Mouse (Mus musculus) heart, embryonic 16.5 days (tissue): ENCODE measurements around the gene Rabif. TPM values are rescaled to one million over a fixed set of nuclear protein-coding genes. Genes with fewer than 3 reads are reported as not detected.

ENCODE experiments used
- ATAC-seq: fragments of 200-750 bp; cut with Nextera tagmentation; replicated peaks from 2 replicates; pipeline ENCODE4 v1.8.0; 2017; ENCODE audit warnings: moderate number of reproducible peaks; ENCODE audit not compliant: insufficient read depth, low FRiP score; ENCODE audit errors: extremely low read depth
- H3K27ac ChIP-seq: fragments of 300-500 bp; sonication (generic); 2 replicates; pipeline ENCODE4 v1.5.1; 2014; ENCODE audit warnings: mild to moderate bottlenecking, low read length, control low read depth, moderate library complexity
- H3K27me3 ChIP-seq: fragments of 300-500 bp; sonication (generic); 2 replicates; pipeline ENCODE4 v1.6.1; 2014; ENCODE audit warnings: low read length, mixed read lengths; ENCODE audit not compliant: control insufficient read depth, insufficient read depth
- H3K36me3 ChIP-seq: fragments of 300-500 bp; sonication (generic); 2 replicates; pipeline ENCODE4 v1.6.1; 2014; ENCODE audit not compliant: control insufficient read depth, insufficient read depth
- H3K4me1 ChIP-seq: fragments of 300-500 bp; sonication (generic); 2 replicates; pipeline ENCODE4 v1.6.1; 2014; ENCODE audit warnings: low read length, mixed read lengths; ENCODE audit not compliant: control insufficient read depth, insufficient read depth
- H3K4me2 ChIP-seq: fragments of 300-500 bp; sonication (generic); 2 replicates; pipeline ENCODE4 v1.6.1; 2014; ENCODE audit warnings: low read depth, mild to moderate bottlenecking, control low read depth, low read length
- H3K4me3 ChIP-seq: fragments of 300-500 bp; sonication (generic); 2 replicates; pipeline ENCODE4 v1.5.1; 2014; ENCODE audit warnings: mild to moderate bottlenecking, control low read depth, low read length
- H3K9ac ChIP-seq: fragments of 300-500 bp; sonication (generic); 2 replicates; pipeline ENCODE4 v1.6.1; 2014; ENCODE audit warnings: low read length, control low read depth
- H3K9me3 ChIP-seq: fragments of 300-500 bp; sonication (generic); replicated peaks from 2 replicates; pipeline ENCODE4 v1.6.1; 2016; ENCODE audit warnings: low read length; ENCODE audit not compliant: control insufficient read depth
- WGBS: fragments of 180-500 bp; shearing (Covaris S2); extraction: QIAGEN DNeasy Blood & Tissue Kit; methylation state at CpG from one replicate; pipeline ENCODE4 v1.1.7; 2014; 5-methylcytosine and 5-hydroxymethylcytosine counted together
- polyA plus RNA-seq: library from polyadenylated mRNA; unstranded; fragments of >200 nt; fragmentation: Nextera tagmentation; extraction: Ambion mirVana; gene quantifications from 2 replicates; pipeline ENCODE4 v1.2.1, GENCODE M21; 2015

Gene Rabif
- polyA plus RNA-seq, 1 experiment from 2014 or later = 29.9 TPM

DNA sequence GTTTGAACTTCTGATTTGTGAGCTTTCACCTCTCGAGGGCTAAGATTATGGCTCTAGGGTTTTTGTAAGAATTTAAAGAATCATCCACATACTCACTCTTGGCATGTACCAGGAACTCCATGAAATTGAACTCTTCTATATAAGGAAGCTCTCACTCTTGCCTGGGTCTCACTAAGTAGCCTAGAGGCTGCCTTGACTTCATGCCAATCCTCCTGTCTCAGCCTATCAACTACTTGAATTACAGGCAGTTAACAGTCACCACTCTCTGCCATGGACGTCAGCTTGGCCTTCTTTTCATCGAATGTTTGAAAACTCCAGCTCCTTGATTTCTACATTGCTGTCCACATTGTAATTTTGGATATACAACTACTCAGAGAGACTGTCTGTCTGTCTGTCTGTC, 57.9 kb downstream of the Rabif start:
- no peak for ATAC-seq
- no peaks in the 10 kb centered on the region for H3K27me3 ChIP-seq
- no peak overlapping the region for H3K9ac ChIP-seq
- H3K4me3 ChIP-seq = no peak overlapping the region
- H3K4me2 ChIP-seq = no peak overlapping the region
- H3K27ac ChIP-seq = no peak overlapping the region
- H3K36me3 ChIP-seq = no peaks in the 10 kb centered on the region
- peaks cover 10% of the 10 kb centered on the region for H3K4me1 ChIP-seq
- WGBS = 57% methylated on average over 3 of the region's 3 CpGs
- no peaks in the 10 kb centered on the region for H3K9me3 ChIP-seq

DNA sequence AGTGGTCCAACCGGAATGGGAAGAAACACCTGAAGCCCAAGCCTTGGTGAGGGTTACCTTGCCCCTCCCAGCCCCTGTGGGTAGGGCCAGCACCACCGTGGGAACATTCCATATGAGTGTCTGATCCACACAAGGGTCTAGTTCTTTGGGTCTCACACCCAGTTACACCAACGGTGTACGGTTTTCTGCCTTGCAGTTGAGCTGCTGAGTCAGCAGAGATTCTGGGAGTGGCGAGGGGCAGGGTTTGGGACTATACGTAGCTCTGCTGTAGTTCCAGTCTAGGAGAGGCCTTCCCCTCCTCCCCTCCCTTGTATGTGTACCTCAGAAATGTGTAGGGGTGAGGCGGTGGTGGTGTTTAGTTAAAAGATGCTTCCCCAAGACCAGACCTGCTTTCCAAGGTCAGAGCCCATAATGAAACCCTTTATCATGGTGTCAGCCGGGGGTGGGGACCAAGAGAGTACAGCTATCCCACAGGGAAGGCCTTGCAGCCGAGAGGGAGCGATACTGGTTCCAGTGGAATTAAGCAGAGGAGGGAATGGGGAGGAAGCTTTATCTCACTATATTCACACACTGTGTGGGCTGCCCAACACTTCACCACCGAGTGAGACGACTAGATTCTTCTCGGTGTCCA, 60.9 kb downstream of the Rabif start:
- Histone ChIP-seq H3K27me3 (no peaks in the 10 kb centered on the region), H3K27ac (no peak overlapping the region), H3K9me3 (no peaks in the 10 kb centered on the region), H3K36me3 (no peaks in the 10 kb centered on the region), H3K4me1 (peaks cover 10% of the 10 kb centered on the region), H3K9ac (peak overlapping the region; percentile 85), H3K4me3 (peak overlapping the region; percentile 83), H3K4me2 (peak overlapping the region; percentile 76)
- 36% methylated on average over 13 of the region's 13 CpGs for WGBS
- no peak for ATAC-seq

DNA sequence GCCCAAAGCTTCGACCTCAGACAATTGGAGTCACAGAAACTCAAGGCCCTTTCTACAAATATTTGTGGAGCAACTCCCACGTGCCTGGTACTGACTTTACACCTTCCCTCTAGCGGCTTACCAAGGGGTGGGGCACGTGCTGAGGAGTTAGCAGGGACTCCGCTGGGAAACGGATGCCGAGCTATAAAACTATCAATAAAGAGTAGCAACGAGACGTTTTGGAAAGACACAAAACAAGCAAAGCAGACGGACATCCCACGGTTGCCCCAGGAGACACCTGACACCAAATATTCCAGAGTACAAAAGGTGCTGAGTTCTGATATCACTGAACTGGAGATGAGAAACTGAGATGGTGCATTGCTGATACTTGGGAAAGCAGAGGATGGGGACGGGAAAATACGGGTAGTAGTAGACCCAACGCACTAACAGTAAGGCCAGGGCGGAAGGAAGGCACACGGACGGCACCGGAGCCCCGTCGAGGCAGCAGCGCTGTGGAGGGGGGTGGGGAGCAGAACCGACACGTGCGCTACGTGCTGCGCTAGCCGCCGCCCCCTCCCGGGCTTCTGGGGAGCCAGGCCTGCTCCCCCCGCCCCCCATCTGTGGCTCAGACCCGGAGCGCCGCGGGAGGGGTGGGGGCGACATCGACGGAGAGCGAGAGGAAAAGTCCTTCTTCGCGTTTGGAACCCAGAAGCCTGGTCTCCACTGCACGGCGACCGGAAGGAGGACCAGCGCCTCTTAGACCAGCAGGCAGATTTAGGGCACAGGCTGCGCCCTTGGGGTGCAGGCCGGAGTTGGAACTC, 61.6 kb downstream of the Rabif start:
- Histone ChIP-seq H3K9ac (peak overlapping the region; percentile 85), H3K9me3 (no peaks in the 10 kb centered on the region), H3K36me3 (no peaks in the 10 kb centered on the region), H3K4me3 (peak overlapping the region; percentile 83), H3K4me2 (peak overlapping the region; percentile 76), H3K27ac (peak overlapping the region; percentile 91), H3K27me3 (no peaks in the 10 kb centered on the region), H3K4me1 (peaks cover 10% of the 10 kb centered on the region)
- WGBS = 1% methylated on average over 46 of the region's 46 CpGs
- peak; percentile 19 for ATAC-seq

DNA sequence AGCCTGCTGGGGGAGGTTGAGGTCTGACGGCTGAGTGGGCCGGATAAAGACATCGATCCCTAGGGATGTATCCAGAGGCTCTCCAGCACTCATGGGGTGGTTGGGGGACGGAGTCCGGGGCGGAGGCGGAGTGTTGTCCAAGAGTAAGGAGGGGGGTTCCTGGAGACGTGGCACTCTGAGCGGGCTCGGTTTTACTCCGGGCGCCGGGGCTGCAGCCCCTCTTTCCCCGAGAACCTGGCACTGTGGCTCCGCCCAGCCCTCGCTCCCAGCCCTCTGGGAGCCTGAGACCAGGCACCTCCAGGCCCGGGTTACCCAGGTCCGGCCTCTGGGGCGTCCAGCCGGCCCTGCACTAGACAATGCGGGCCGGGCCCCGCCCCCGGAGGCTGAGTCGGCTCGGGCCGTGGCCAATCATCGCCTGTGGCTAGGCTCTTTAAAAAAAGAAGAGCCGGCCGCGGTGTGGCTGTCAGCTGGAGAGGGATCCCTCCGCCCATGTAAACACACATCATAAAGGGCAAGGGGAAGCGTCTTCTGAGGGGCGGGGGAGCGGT, 62.3 kb downstream of the Rabif start:
- peak; percentile 95 for ATAC-seq
- Histone ChIP-seq H3K27me3 (no peaks in the 10 kb centered on the region), H3K9me3 (no peaks in the 10 kb centered on the region), H3K27ac (peak overlapping the region; percentile 91), H3K36me3 (no peaks in the 10 kb centered on the region), H3K9ac (peak overlapping the region; percentile 85), H3K4me1 (peaks cover 11% of the 10 kb centered on the region), H3K4me2 (peak overlapping the region; percentile 76), H3K4me3 (peak overlapping the region; percentile 83)
- WGBS = 0% methylated on average over 35 of the region's 35 CpGs

Other genes starting within 250 kb of the Rabif start
- 2.0 and 3.3 TPM in 2 replicates for gene Myog, start 204.7 kb upstream of the Rabif start, polyA plus RNA-seq
- gene Ppfia4, start 161.7 kb upstream of the Rabif start, polyA plus RNA-seq = 10.6 and 11.4 TPM in 2 replicates
- gene Tmem183a, start 132.7 kb upstream of the Rabif start, polyA plus RNA-seq = 57.5 and 60.4 TPM in 2 replicates
- not detected in 2 replicates for gene 4933406M09Rik, start 108.7 kb upstream of the Rabif start, polyA plus RNA-seq
- 42.2 and 49.0 TPM in 2 replicates for gene Cyb5r1, start 89.1 kb upstream of the Rabif start, polyA plus RNA-seq
- gene Adipor1, start 79.3 kb upstream of the Rabif start, polyA plus RNA-seq = 138 and 148 TPM in 2 replicates
- gene Klhl12, start 39.1 kb upstream of the Rabif start, polyA plus RNA-seq = 20.6 and 21.1 TPM in 2 replicates
- gene Mgat4e, start 55.0 kb downstream of the Rabif start, polyA plus RNA-seq = not detected in 2 replicates
- 24.4 and 28.0 TPM in 2 replicates for gene Kdm5b, start 65.5 kb downstream of the Rabif start, polyA plus RNA-seq
- 0.17 TPM in 2 replicates for gene Syt2, start 152.0 kb downstream of the Rabif start, polyA plus RNA-seq